Mouse (Mus musculus): Measurements from ENCODE around the gene Rpusd3. TPM values are rescaled to one million over a fixed set of nuclear protein-coding genes. Genes with fewer than 3 reads are reported as not detected.

Gene Rpusd3
- polyA plus RNA-seq, 1 experiment from 2014 or later: 18.8 TPM

GRCm38 (mm10) chr6:113440686-113441085 is 21.5 kb upstream of the Rpusd3 start:
- DNase-seq: no peak
- no peak for ATAC-seq (ENCODE audit: insufficient read depth)
- Histone ChIP-seq H3K36me3 (ENCODE audit: insufficient read depth) (0 out of 2 replicates have a peak, but pooled peaks cover 4% of the 10 kb centered on the region), H3K4me2 (no peak overlapping the region), H3K9ac (no peak overlapping the region), H3K27ac (ENCODE audit: low read depth) (no peak overlapping the region), H3K4me1 (ENCODE audit: insufficient read depth) (peaks cover 8% of the 10 kb centered on the region), H3K27me3 (ENCODE audit: insufficient read depth, low read length) (no peaks in the 10 kb centered on the region), H3K9me3 (ENCODE audit: low read depth, low read length) (no peaks in the 10 kb centered on the region), H3K4me3 (ENCODE audit: low read depth, low read length) (no peak overlapping the region)
- WGBS: 78% methylated on average over 3 of the region's 3 CpGs
- TF ChIP-seq CTCF (IDR thresholded peaks at IDR 0.05; ENCODE audit: low read depth): no peak

- H3K36me3 ChIP-seq (ENCODE audit: insufficient read depth): no peaks in the 10 kb centered on the region
- 44% methylated on average over 12 of the region's 12 CpGs for WGBS
- H3K4me1 ChIP-seq (ENCODE audit: insufficient read depth): peaks cover 8% of the 10 kb centered on the region
- no peaks in the 10 kb centered on the region for H3K27me3 ChIP-seq (ENCODE audit: insufficient read depth, low read length)
- DNase-seq (no peak), ATAC-seq (ENCODE audit: insufficient read depth) (no peak)
- no peak overlapping the region for H3K9ac ChIP-seq
- H3K9me3 ChIP-seq (ENCODE audit: low read depth, low read length): no peaks in the 10 kb centered on the region
- no peak for TF ChIP-seq CTCF (IDR thresholded peaks at IDR 0.05; ENCODE audit: low read depth)
- H3K4me3 ChIP-seq (ENCODE audit: low read depth, low read length): no peak overlapping the region
- H3K4me2 ChIP-seq: no peak overlapping the region
- H3K27ac ChIP-seq (ENCODE audit: low read depth): no peak overlapping the region
Observed at GRCm38 (mm10) chr6:113438721-113439430, 19.7 kb upstream of the Rpusd3 start.

- TF ChIP-seq CTCF (IDR thresholded peaks at IDR 0.05; ENCODE audit: low read depth): no peak
- H3K36me3 ChIP-seq (ENCODE audit: insufficient read depth): no peaks in the 10 kb centered on the region
- no peak overlapping the region for H3K9ac ChIP-seq
- no peaks in the 10 kb centered on the region for H3K27me3 ChIP-seq (ENCODE audit: insufficient read depth, low read length)
- H3K27ac ChIP-seq (ENCODE audit: low read depth): no peak overlapping the region
- no peaks in the 10 kb centered on the region; the same call in 1 of the 2 replicates for H3K4me1 ChIP-seq (ENCODE audit: insufficient read depth)
- WGBS: 66% methylated on average over 12 of the region's 12 CpGs
- no peaks in the 10 kb centered on the region for H3K9me3 ChIP-seq (ENCODE audit: low read depth, low read length)
- ATAC-seq (ENCODE audit: insufficient read depth) (no peak), DNase-seq (no peak)
- no peak overlapping the region for H3K4me2 ChIP-seq
- no peak overlapping the region for H3K4me3 ChIP-seq (ENCODE audit: low read depth, low read length)
Observed at GRCm38 (mm10) chr6:113437135-113437534, 18.0 kb upstream of the Rpusd3 start.

- Histone ChIP-seq H3K27me3 (ENCODE audit: insufficient read depth, low read length) (no peaks in the 10 kb centered on the region), H3K4me3 (ENCODE audit: low read depth, low read length) (no peak within 1 kb of the TSS), H3K27ac (ENCODE audit: low read depth) (no peak within 1 kb of the TSS), H3K4me1 (ENCODE audit: insufficient read depth) (no peaks in the 10 kb centered on the region), H3K36me3 (ENCODE audit: insufficient read depth) (no peaks in the 10 kb centered on the region), H3K4me2 (no peak within 1 kb of the TSS), H3K9ac (no peak within 1 kb of the TSS), H3K9me3 (ENCODE audit: low read depth, low read length) (no peaks in the 10 kb centered on the region)
- no peak for TF ChIP-seq CTCF (IDR thresholded peaks at IDR 0.05; ENCODE audit: low read depth)
- ATAC-seq (ENCODE audit: insufficient read depth) (no peak), DNase-seq (no peak)
- 77% methylated on average over 9 of the region's 9 CpGs for WGBS
Observed at GRCm38 (mm10) chr6:113435664-113436205, 16.6 kb upstream of the Rpusd3 start, which contains the start of gene Cidec. Gene Cidec (minus strand): TSS chr6:113435760.

- no peak overlapping the region for H3K27ac ChIP-seq (ENCODE audit: low read depth)
- TF ChIP-seq CTCF (IDR thresholded peaks at IDR 0.05; ENCODE audit: low read depth): no peak
- no peaks in the 10 kb centered on the region for H3K27me3 ChIP-seq (ENCODE audit: insufficient read depth, low read length)
- WGBS: 69% methylated on average over 7 of the region's 7 CpGs
- no peak overlapping the region for H3K9ac ChIP-seq
- no peaks in the 10 kb centered on the region for H3K9me3 ChIP-seq (ENCODE audit: low read depth, low read length)
- no peaks in the 10 kb centered on the region for H3K4me1 ChIP-seq (ENCODE audit: insufficient read depth)
- H3K36me3 ChIP-seq (ENCODE audit: insufficient read depth): no peaks in the 10 kb centered on the region
- H3K4me2 ChIP-seq: no peak overlapping the region
- no peak overlapping the region for H3K4me3 ChIP-seq (ENCODE audit: low read depth, low read length)
- DNase-seq (no peak), ATAC-seq (ENCODE audit: insufficient read depth) (no peak)
Observed at GRCm38 (mm10) chr6:113434691-113435090, 15.6 kb upstream of the Rpusd3 start.

- H3K9ac ChIP-seq: no peak overlapping the region
- H3K4me1 ChIP-seq (ENCODE audit: insufficient read depth): no peaks in the 10 kb centered on the region
- whole genome bisulfite sequencing: 63% methylated on average over 3 of the region's 3 CpGs
- no peak for ATAC-seq (ENCODE audit: insufficient read depth)
- H3K36me3 ChIP-seq (ENCODE audit: insufficient read depth): no peaks in the 10 kb centered on the region
- no peak for DNase-seq
- no peak for TF ChIP-seq CTCF (IDR thresholded peaks at IDR 0.05; ENCODE audit: low read depth)
- no peak overlapping the region for H3K27ac ChIP-seq (ENCODE audit: low read depth)
- H3K4me3 ChIP-seq (ENCODE audit: low read depth, low read length): no peak overlapping the region
- H3K9me3 ChIP-seq (ENCODE audit: low read depth, low read length): no peaks in the 10 kb centered on the region
- no peaks in the 10 kb centered on the region for H3K27me3 ChIP-seq (ENCODE audit: insufficient read depth, low read length)
- no peak overlapping the region for H3K4me2 ChIP-seq
Observed at GRCm38 (mm10) chr6:113433661-113434060, 14.5 kb upstream of the Rpusd3 start.

- H3K4me1 ChIP-seq (ENCODE audit: insufficient read depth): no peaks in the 10 kb centered on the region
- no peaks in the 10 kb centered on the region for H3K27me3 ChIP-seq (ENCODE audit: insufficient read depth, low read length)
- no peaks in the 10 kb centered on the region for H3K9me3 ChIP-seq (ENCODE audit: low read depth, low read length)
- no peak for TF ChIP-seq CTCF (IDR thresholded peaks at IDR 0.05; ENCODE audit: low read depth)
- no peak overlapping the region for H3K4me3 ChIP-seq (ENCODE audit: low read depth, low read length)
- no peak overlapping the region for H3K27ac ChIP-seq (ENCODE audit: low read depth)
- no peak overlapping the region for H3K4me2 ChIP-seq
- no peak for DNase-seq
- no peaks in the 10 kb centered on the region for H3K36me3 ChIP-seq (ENCODE audit: insufficient read depth)
- no peak for ATAC-seq (ENCODE audit: insufficient read depth)
- WGBS: 51% methylated on average over 3 of the region's 3 CpGs
- no peak overlapping the region for H3K9ac ChIP-seq
Observed at GRCm38 (mm10) chr6:113431801-113432200, 12.7 kb upstream of the Rpusd3 start.
